Mouse (Mus musculus) megakaryocyte progenitor cell, adult 5-6 weeks (primary cell): ENCODE results near the gene Kazn. TPM values are rescaled to one million over a fixed set of nuclear protein-coding genes. Genes with fewer than 3 reads are reported as not detected.
A peak's percentile ranks its signal among the peaks of the same experiment; 100 is the strongest.

Experiments
- ATAC-seq: replicated peaks from 2 replicates; pipeline ENCODE4 v1.8.0; 2016; ENCODE audit warnings: mild to moderate bottlenecking, moderate TSS enrichment, inconsistent platforms; ENCODE audit not compliant: poor library complexity
- total RNA-seq, 2 experiments: library from RNA; stranded (forward) in 1 of 2; stranded (reverse) in 1 of 2; fragments of 157-497, 149-512 nt in 1 of 2; fragments of 200-1000 nt in 1 of 2; gene quantifications; 2 replicates each; pipeline versions ENCODE4 v1.2.3 to v1.2.4; 2015 to 2017

The Kazn gene
- total RNA-seq, 2 experiments from 2014 or later, result 0.96 to 1.6 TPM

DNA sequence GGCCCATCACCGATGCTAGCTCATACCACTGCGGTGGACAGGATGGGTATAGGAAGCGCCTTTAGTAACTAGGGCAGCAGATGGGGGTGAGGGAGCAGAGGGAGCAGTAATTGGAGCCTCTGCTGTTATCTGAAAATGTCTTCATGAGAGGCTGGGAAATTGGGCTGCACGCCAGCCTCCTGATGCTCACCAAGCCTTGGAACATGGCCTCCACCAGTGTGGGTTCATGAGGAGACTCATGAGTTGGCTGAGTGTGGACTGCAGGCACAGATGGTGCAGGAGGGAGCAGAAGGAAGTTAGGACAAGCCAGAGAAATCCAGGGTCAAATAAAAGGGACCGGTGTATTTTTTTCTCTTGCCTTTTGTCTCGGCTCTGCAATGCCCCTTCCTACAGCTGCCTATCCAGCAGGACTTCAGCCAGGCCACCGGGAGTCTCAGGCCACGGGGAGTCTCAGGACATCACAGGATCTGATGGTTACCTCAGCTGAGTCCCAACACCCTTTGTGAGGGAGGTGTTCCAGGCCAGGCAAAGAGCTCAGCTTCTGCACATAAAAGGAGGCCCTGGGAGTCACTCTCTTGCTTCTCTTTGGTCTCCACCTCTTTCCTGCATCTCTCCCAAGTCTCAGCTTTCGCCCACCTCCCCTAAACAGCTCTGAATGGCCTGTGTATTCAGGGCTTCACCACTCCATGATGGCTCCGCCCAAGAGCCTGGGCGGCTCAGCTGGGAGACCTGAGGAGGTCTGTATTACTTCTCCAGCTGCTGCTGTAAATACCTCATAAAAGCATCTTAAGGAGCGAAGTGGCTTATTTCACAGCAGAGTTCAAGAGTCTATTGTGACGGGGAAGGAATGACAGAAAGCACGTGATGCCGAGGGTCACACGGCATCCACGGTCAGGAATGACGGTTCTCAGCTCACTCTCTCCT, 178.5 kb downstream of the Kazn start:
- ATAC-seq, result no peak

DNA sequence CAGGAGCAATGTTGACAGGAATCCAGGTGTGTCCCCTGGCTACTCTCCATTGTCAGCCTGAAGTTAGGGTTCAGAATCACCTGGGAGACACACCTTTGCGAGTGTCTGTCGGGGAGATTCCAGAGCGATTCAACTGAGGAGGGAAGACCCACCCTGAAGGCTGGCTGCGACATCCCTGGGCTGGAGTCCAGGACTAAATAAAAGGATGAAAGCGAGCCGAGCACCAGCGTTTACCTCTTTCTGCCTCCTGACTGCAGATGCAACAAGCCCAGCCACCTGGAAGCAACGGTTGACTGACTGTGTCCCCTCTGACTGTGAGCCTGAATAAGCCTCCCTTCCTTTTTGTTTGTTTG, 179.4 kb downstream of the Kazn start:
- ATAC-seq, result no peak

DNA sequence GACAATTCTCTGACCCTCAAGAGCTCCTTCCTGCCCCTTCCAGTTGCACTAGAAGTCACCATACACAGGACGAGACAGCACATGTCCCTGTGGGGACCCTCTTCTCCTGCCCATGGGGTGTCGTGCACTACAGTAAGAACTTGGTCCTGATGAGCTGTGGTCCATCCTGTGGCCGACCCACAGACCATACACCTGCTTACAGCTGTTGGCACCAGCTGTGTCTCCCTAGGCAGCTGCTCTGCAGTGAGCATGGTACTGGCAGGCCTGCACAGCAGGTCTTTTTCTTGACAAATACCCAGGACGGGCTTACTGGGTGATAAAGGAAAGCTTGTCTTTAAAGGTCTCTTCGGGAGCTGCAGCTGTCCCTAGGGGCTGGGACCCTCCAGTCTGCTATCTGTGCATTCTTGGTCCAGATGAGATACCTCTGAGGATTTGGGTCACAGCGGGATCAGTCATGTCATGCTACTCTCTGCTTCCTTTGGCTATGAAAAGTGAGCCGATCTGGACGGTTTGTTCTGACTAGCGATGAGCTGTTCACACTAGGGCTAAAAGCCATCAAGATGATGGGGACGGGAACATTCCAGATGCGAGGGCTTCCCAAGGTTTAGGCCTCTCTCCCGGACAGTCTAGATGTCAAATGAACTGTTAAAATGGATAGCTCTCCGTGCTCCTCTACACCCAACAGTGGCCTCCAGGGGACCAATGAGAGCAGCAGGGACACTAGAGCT, 179.9 kb downstream of the Kazn start:
- ATAC-seq, result no peak

DNA sequence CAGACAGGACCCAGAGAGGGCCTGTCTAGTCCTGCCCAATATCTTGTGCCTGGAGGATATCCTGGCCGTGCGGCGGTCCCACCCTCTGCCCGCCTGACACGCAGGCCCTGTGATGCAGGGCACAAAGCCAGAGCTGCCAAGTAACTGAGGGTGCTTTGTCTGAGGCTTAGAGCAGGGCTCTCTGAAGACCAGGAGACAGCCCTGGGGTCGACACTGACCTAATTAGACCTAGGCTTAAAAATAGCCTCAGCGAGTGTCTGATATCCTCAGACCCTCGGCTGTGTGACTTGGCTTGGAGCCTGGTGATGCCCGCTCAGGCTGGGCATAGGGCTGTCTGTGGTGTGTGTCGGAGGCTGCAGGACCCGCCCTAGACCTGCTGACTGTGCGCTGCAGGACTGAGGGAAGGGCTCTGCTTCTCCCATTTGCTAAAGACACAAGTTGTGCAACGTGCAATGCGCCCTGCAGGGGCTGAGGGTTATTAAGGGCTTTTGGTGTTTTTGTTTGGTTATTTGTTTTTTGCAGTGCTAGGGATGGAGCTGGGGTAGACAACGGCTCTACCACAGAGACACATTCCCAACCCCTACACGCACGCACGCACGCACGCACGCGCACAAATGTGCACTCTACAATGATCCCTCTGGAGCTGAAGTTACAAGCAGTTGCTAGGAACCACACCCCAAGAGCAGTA, 181.5 kb downstream of the Kazn start:
- no peak for ATAC-seq

DNA sequence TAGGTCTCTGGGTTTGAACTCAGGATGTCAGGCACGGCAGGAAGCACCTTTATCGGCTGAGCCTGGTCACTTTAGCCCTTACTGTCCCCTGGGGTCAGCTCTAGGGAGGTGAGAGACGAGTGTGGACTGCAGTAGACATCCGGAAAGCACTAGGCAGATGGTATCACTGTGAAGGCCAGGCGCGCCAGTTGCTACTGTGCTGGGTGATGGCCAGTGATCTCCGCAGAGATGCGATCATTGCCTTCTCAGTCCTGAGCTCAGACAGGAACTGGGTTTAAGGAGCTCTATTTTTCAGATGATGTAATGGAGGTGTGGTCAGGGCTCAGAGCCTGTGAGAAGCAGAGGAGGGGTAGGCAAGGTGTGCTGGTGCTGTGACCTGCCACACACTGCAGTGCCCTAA, 183.6 kb downstream of the Kazn start:
- ATAC-seq, result no peak

DNA sequence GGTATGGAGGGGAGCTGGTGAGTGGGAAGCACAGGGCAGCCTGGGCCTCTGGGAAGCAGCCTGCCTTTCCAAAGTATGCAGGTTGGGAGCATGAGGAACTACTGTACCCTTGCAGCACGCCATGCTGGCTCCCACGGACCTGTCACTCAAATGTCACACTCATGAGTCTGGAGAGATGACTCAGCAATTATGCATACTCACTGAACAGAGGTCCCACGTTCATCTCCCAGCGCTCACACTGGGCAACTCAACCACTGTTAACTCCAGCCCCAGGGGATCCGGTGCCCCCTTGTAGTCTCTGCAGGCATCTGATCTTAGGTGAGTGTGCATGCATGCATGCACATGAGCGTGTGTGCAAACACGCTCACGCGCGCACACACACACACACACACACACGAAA, 184.6 kb downstream of the Kazn start:
- peak; percentile 70 for ATAC-seq

DNA sequence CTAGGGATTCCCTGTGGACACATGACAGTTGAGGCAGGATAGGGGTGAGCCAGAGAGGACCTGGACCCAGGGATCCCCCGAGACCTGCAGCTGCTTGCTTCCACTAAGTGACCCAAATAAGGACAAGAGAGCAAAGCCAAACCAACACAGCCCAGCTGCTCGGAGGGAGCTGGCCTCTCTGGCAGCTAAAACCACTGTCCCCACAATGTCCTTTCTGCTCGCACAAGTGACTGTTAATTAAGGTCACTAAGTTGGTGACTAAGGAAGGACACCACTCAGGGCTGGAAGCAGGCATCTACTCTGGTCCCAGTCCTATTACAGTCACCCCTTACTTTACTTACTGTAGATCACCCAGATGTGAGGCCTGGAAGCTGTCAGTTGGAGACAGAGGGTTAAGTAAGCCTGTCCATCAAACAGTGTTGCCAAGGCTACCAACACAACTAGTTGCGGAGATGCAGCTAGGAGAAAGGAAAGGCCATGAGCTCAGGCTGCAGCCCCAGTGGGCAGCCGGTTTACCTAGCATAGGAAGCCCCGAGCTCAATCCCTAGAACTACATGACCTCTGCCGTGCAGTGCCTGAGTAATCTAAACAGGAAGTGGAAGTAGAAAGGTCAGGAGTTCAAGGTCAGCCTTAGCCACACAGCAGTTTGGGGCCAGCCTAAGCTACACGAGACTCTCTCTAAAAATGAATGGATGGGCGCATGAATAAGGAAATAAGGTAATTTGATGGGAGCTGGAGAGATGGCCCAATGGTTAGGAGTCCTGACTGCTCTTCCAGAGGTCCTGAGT, 185.3 kb downstream of the Kazn start:
- ATAC-seq, result no peak

DNA sequence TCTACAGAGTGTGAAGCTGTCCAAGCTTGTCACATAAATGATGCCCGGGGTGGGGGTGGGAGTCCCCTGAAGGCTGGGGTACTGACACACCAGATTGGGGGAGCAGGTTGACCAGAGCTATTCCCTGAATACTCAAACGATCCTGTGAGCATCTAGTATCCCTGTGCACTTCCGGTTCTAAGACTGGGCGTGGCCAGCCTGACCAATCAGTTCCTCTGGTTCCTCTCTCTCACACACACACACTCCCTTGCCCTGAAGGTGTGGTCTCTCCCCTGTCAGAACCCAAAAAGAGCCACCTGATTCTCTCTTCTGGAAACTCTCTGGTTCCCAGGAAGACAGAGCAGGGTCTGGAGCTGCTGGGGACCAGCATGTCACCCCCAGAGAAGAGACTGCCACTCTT, 185.9 kb downstream of the Kazn start:
- 0 out of 2 replicates have a peak, but pooled peaks have one; percentile 34 for ATAC-seq

DNA sequence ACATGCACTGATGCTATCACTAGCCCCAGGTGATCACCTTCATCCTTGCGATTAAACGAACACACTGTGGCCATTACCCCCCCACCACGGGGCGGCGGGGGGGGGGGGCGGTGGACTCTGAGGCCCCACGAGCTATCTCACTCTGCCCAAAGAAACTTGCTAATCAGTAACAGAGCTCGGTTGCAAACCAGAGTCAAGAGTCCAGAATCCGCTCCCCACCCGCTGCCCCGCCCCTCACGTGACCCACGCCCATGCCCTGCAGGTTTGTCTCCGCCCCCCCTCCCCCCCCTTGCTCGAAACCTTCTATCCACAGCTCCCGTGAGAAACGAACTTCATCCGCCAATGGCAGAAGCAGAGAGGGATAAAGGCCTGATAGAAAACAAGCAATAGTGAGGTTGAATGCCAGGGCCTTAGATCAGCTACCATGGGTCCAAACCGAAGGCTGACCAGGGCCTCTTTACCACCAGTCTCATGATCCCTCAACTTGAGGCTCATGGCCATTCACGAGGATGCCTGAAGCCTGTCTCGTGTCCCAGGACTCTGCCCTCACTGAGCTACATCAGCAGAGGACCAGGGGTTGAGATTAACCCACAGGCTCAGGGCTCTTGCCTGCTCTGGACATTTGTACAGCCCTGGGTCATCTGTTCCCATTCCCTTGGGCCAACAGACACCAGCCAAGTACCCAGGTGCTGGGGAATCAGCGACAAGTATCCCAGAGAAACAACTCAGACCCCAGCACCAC, 186.6 kb downstream of the Kazn start:
- no peak for ATAC-seq

Other genes with a start within 250 kb of the Kazn start
- gene Fhad1, start 224.3 kb downstream of the Kazn start, total RNA-seq (2015), result 0.20 TPM in 1 of 2 replicates, not detected in the other
- gene Fhad1, start 224.3 kb downstream of the Kazn start, total RNA-seq (2017), result 1.2 TPM in 1 of 2 replicates, not detected in the other
- gene Tmem51, start 155.1 kb downstream of the Kazn start, total RNA-seq (2015), result 0.47 TPM in 1 of 2 replicates, not detected in the other
- gene Tmem51, start 155.1 kb downstream of the Kazn start, total RNA-seq (2017), result 0.41 and 0.87 TPM in 2 replicates